Mouse (Mus musculus): ENCODE results near the gene Ms4a4d. TPM values are rescaled to one million over a fixed set of nuclear protein-coding genes. Genes with fewer than 3 reads are reported as not detected.
"Not testable (repeated sequence)": the region's sequence is repeated elsewhere in the genome, so short reads cannot be mapped to it uniquely, and the experiment has no call there.

Gene Ms4a4d
- polyA plus RNA-seq, 1 experiment from 2014 or later, result 0.28 TPM

DNA sequence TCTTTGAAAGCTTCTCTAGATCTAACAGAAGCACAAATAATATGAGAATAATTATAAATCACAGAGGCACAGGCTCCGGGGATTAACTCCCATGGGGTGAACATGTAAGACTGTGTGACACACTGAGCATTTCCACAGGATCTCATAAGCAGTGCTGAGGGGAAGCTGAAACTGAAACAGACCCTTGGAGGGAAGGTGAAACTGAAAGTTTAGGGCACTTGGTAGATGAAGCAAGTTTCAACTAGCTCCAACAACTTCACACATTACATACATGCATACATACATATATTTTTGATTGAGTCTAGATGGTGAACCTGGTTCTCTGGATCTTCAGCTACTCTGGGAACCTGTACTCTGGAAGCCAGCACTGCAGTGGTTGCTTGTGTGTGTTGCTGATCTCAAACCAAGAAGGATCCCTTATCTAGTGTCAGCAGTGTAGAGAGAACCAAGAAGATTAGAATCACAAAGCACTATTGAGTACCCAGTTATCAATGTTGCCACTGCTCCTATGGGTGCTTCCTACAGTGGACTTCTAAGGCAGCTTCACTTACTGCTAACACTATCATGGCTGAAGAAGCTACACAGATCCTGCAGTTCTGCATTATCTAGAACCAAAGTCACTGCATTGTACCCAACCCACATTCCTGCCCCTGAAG lies 3.7 kb downstream of the Ms4a4d start:
- H3K27me3 ChIP-seq (ENCODE audit: control insufficient read depth, insufficient read depth, low read depth, low read length); ATAC-seq (ENCODE audit: low read depth); H3K4me1 ChIP-seq (ENCODE audit: control insufficient read depth, low read depth, low read length); H3K4me3 ChIP-seq (ENCODE audit: low read depth, low read length); H3K27ac ChIP-seq (ENCODE audit: low read length); H3K36me3 ChIP-seq (ENCODE audit: control insufficient read depth, insufficient read depth); H3K9me3 ChIP-seq (replicated peaks; ENCODE audit: control insufficient read depth, low read length); H3K9ac ChIP-seq (ENCODE audit: low read depth, low read length); H3K4me2 ChIP-seq (ENCODE audit: low read depth, low read length): not testable (repeated sequence)
- 59% methylated on average over 1 of the region's 1 CpGs for whole genome bisulfite sequencing (ENCODE audit: insufficient replicate concordance)

DNA sequence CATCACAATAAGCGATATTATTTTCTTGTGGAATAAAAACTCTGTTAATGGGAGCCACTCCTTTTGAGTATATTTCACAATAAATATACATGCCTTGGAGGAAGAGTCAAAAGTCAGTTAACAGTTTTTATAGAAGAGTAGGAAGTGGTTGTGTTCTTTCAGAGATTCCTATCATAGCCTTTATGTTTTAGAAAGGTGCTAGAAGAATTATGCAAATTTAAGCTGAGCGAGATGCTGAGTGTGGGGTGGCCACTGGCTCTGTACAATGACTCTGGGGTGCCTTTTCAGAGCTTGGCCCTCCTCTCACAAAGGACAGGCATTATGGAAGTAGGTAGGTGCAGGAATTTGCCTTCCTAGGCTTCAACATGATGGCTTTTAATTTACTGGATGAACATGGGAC lies 7.8 kb downstream of the Ms4a4d start:
- not testable (repeated sequence) for H3K27ac ChIP-seq (ENCODE audit: low read length); H3K9me3 ChIP-seq (replicated peaks; ENCODE audit: control insufficient read depth, low read length); ATAC-seq (ENCODE audit: low read depth); H3K4me3 ChIP-seq (ENCODE audit: low read depth, low read length); H3K4me1 ChIP-seq (ENCODE audit: control insufficient read depth, low read depth, low read length); H3K27me3 ChIP-seq (ENCODE audit: control insufficient read depth, insufficient read depth, low read depth, low read length); H3K9ac ChIP-seq (ENCODE audit: low read depth, low read length); H3K36me3 ChIP-seq (ENCODE audit: control insufficient read depth, insufficient read depth); H3K4me2 ChIP-seq (ENCODE audit: low read depth, low read length)
- 60% methylated on average over 2 of the region's 2 CpGs for WGBS (ENCODE audit: insufficient replicate concordance)

DNA sequence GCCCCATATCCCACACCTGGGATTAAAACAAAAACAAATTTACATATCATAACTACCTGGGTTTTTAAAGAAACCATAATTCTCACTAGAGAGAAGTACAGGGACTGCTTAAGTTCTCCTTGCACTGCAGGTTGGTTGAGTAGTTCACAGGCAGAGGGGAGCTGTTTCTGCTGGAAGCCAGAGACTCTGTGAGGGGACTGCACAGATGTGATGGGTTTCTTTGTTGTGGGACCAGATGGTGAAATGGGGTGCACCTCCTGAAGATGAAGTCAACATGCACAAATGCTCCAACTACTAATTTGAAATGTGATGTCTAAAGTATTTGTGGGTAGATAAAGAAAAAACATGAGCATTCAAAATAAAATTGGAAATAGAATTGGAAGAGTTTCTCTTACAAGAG lies 11.3 kb downstream of the Ms4a4d start:
- no peaks in the 10 kb centered on the region for H3K4me1 ChIP-seq (ENCODE audit: control insufficient read depth, low read depth, low read length)
- no peak overlapping the region for H3K4me2 ChIP-seq (ENCODE audit: low read depth, low read length)
- no peaks in the 10 kb centered on the region for H3K27me3 ChIP-seq (ENCODE audit: control insufficient read depth, insufficient read depth, low read depth, low read length)
- no peak overlapping the region for H3K4me3 ChIP-seq (ENCODE audit: low read depth, low read length)
- H3K27ac ChIP-seq (ENCODE audit: low read length), result no peak overlapping the region
- no peak for ATAC-seq (ENCODE audit: low read depth)
- no peaks in the 10 kb centered on the region for H3K36me3 ChIP-seq (ENCODE audit: control insufficient read depth, insufficient read depth)
- no peaks in the 10 kb centered on the region for H3K9me3 ChIP-seq (replicated peaks; ENCODE audit: control insufficient read depth, low read length)
- H3K9ac ChIP-seq (ENCODE audit: low read depth, low read length), result no peak overlapping the region

DNA sequence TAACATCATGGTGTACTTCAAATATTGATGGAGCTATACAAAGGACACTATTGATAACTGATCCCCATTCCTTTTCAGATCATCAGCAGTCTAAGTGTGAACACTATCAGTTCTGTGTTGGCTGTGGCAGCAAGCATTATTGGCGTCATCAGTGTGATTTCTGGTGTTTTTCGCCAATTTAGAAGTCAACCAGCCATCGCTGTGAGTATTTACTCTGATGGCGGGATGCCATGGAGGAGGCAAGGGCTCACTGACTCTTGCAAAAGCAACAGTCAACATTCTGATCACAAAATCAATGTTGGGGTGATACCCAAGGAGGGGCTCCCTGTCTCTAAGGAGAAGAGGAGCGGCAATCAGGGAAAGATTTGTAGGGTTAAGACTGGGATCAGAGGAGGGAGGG lies 18.1 kb downstream of the Ms4a4d start:
- no peaks in the 10 kb centered on the region for H3K27me3 ChIP-seq (ENCODE audit: control insufficient read depth, insufficient read depth, low read depth, low read length)
- H3K4me2 ChIP-seq (ENCODE audit: low read depth, low read length), result no peak overlapping the region
- no peak for ATAC-seq (ENCODE audit: low read depth)
- H3K36me3 ChIP-seq (ENCODE audit: control insufficient read depth, insufficient read depth), result no peaks in the 10 kb centered on the region
- no peak overlapping the region for H3K4me3 ChIP-seq (ENCODE audit: low read depth, low read length)
- no peaks in the 10 kb centered on the region for H3K9me3 ChIP-seq (replicated peaks; ENCODE audit: control insufficient read depth, low read length)
- WGBS (ENCODE audit: insufficient replicate concordance), result 62% methylated on average over 5 of the region's 5 CpGs
- no peak overlapping the region for H3K27ac ChIP-seq (ENCODE audit: low read length)
- H3K9ac ChIP-seq (ENCODE audit: low read depth, low read length), result no peak overlapping the region
- no peaks in the 10 kb centered on the region for H3K4me1 ChIP-seq (ENCODE audit: control insufficient read depth, low read depth, low read length)

DNA sequence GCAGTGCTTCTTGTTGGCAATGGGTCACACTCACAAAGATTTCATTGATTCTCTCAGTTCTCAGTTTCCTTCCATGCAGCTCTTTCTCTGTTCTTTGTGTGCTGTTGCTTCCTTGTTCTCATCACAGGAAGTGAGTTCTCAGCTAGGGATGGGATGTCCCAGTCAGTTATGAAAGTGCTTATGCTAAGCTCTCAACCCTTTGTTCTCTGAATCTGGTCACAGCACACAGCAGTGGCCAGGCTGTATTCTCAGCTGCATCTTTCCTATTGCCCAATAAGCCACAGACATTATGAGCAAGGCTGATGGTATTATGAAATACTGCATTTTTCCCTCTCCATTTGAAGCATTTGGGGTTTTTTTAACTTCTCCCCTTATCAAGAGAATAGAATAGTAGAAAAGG lies 23.0 kb downstream of the Ms4a4d start:
- not testable (repeated sequence) for H3K9ac ChIP-seq (ENCODE audit: low read depth, low read length); H3K4me3 ChIP-seq (ENCODE audit: low read depth, low read length); H3K4me2 ChIP-seq (ENCODE audit: low read depth, low read length); H3K9me3 ChIP-seq (replicated peaks; ENCODE audit: control insufficient read depth, low read length); H3K27me3 ChIP-seq (ENCODE audit: control insufficient read depth, insufficient read depth, low read depth, low read length); H3K36me3 ChIP-seq (ENCODE audit: control insufficient read depth, insufficient read depth); H3K4me1 ChIP-seq (ENCODE audit: control insufficient read depth, low read depth, low read length); H3K27ac ChIP-seq (ENCODE audit: low read length); ATAC-seq (ENCODE audit: low read depth)

DNA sequence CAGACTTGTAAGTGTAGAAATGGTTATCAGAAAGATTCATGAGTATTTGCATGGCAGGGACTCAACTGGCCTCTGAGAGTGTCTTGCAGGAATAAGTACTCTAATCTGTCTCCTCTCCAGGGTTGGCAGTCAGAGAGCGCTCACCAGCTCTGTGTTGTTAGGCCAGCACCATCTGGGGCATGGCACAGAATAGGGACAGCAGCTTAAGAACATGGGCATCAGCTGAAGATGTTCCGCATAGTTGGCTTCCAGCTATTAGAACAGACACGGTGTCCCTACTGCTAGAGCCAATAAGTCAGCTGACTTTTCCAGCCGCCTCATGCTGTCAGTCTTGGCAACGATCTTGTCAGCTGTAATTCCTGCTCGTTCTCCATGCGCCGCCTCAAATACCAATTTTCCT lies 38.4 kb downstream of the Ms4a4d start:
- WGBS (ENCODE audit: insufficient replicate concordance), result 79% methylated on average over 8 of the region's 8 CpGs
- H3K36me3 ChIP-seq (ENCODE audit: control insufficient read depth, insufficient read depth), result no peaks in the 10 kb centered on the region
- H3K9me3 ChIP-seq (replicated peaks; ENCODE audit: control insufficient read depth, low read length), result no peaks in the 10 kb centered on the region
- no peak overlapping the region for H3K4me3 ChIP-seq (ENCODE audit: low read depth, low read length)
- H3K4me1 ChIP-seq (ENCODE audit: control insufficient read depth, low read depth, low read length), result no peaks in the 10 kb centered on the region
- H3K9ac ChIP-seq (ENCODE audit: low read depth, low read length), result no peak overlapping the region
- no peaks in the 10 kb centered on the region for H3K27me3 ChIP-seq (ENCODE audit: control insufficient read depth, insufficient read depth, low read depth, low read length)
- no peak overlapping the region for H3K4me2 ChIP-seq (ENCODE audit: low read depth, low read length)
- no peak for ATAC-seq (ENCODE audit: low read depth)
- H3K27ac ChIP-seq (ENCODE audit: low read length), result no peak overlapping the region

DNA sequence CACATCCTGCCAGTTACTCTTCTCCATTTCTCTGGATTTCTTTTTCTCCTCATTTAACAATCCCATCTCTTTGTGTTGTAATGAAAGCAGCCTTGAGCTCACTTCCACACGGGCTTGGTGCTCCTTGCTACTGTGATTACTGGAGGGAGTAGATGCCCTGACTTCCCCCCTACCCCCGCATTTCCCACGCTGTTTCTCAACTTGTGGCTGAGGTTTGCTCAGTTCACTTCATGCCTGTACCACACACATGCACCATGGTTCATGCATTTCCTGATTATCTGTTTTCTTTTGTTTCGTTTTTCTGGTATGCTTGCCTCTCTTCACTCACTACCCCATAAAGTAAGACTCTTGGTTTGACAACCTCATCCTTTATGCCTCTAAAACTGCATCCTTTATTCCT lies 52.6 kb downstream of the Ms4a4d start:
- no peak overlapping the region for H3K4me2 ChIP-seq (ENCODE audit: low read depth, low read length)
- H3K9me3 ChIP-seq (replicated peaks; ENCODE audit: control insufficient read depth, low read length), result no peaks in the 10 kb centered on the region
- no peak overlapping the region for H3K9ac ChIP-seq (ENCODE audit: low read depth, low read length)
- no peak overlapping the region for H3K4me3 ChIP-seq (ENCODE audit: low read depth, low read length)
- 44% methylated on average over 4 of the region's 4 CpGs for WGBS (ENCODE audit: insufficient replicate concordance)
- H3K27ac ChIP-seq (ENCODE audit: low read length), result no peak overlapping the region
- H3K36me3 ChIP-seq (ENCODE audit: control insufficient read depth, insufficient read depth), result no peaks in the 10 kb centered on the region
- no peak for ATAC-seq (ENCODE audit: low read depth)
- H3K4me1 ChIP-seq (ENCODE audit: control insufficient read depth, low read depth, low read length), result no peaks in the 10 kb centered on the region
- H3K27me3 ChIP-seq (ENCODE audit: control insufficient read depth, insufficient read depth, low read depth, low read length), result no peaks in the 10 kb centered on the region

DNA sequence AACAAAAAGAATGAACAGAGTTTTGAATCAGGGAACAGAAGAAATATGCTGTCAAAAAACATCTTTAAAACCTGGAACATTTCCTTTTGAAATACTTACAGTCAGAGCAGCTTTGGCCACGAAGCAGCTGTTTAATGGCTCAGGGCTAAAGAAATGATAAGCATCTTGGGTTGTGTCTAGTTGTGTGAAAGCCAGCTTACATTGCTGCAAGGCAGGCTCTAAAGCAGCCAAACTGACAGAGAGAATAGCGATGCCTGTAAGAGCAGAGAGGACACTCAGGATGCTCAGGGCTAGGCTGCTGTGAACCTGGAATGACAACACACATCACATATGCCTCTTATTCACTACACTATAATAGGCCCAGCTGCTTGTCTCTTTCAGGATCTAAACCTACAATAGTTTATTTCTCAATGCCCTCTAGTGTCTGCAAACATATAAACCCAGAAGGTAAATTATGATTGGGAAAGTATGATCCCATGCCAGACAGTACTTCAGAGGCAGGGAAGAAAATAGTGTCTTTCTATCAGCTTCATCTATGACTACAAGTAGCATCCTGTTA lies 53.4 kb downstream of the Ms4a4d start:
- no peak overlapping the region for H3K4me2 ChIP-seq (ENCODE audit: low read depth, low read length)
- no peak overlapping the region for H3K9ac ChIP-seq (ENCODE audit: low read depth, low read length)
- no peaks in the 10 kb centered on the region for H3K36me3 ChIP-seq (ENCODE audit: control insufficient read depth, insufficient read depth)
- H3K4me1 ChIP-seq (ENCODE audit: control insufficient read depth, low read depth, low read length), result no peaks in the 10 kb centered on the region
- no peak overlapping the region for H3K4me3 ChIP-seq (ENCODE audit: low read depth, low read length)
- no peaks in the 10 kb centered on the region for H3K9me3 ChIP-seq (replicated peaks; ENCODE audit: control insufficient read depth, low read length)
- ATAC-seq (ENCODE audit: low read depth), result no peak
- no peak overlapping the region for H3K27ac ChIP-seq (ENCODE audit: low read length)
- H3K27me3 ChIP-seq (ENCODE audit: control insufficient read depth, insufficient read depth, low read depth, low read length), result no peaks in the 10 kb centered on the region
- WGBS (ENCODE audit: insufficient replicate concordance), result 34% methylated on average over 2 of the region's 2 CpGs

DNA sequence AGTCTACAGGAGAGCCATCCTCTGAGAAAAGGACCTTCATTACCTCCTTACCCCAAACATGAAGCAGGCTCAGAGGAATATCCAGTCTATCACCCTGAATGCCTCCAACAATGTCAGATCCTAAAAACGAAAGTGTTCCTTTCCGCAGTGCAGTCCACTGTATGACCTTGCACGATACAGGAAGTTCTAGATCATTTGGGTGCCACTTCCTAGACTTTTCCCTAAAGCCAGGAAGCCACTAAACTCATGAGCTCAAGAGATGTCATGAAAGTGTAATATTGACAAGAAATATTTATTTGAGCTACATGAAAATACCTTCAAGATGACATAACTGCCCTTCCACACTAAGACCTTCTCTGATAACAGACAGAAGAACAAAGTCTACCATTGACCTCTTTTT lies 64.7 kb downstream of the Ms4a4d start:
- 69% methylated on average over 3 of the region's 3 CpGs for WGBS (ENCODE audit: insufficient replicate concordance)
- no peak overlapping the region for H3K9ac ChIP-seq (ENCODE audit: low read depth, low read length)
- no peaks in the 10 kb centered on the region for H3K4me1 ChIP-seq (ENCODE audit: control insufficient read depth, low read depth, low read length)
- H3K4me2 ChIP-seq (ENCODE audit: low read depth, low read length), result no peak overlapping the region
- H3K36me3 ChIP-seq (ENCODE audit: control insufficient read depth, insufficient read depth), result no peaks in the 10 kb centered on the region
- H3K27ac ChIP-seq (ENCODE audit: low read length), result no peak overlapping the region
- no peak overlapping the region for H3K4me3 ChIP-seq (ENCODE audit: low read depth, low read length)
- no peaks in the 10 kb centered on the region for H3K9me3 ChIP-seq (replicated peaks; ENCODE audit: control insufficient read depth, low read length)
- H3K27me3 ChIP-seq (ENCODE audit: control insufficient read depth, insufficient read depth, low read depth, low read length), result no peaks in the 10 kb centered on the region
- no peak for ATAC-seq (ENCODE audit: low read depth)
